Mouse (Mus musculus): ENCODE measurements around the gene Pdilt.

The Pdilt gene

GRCm38 (mm10) chr7:119490041-119490780, 33.1 kb downstream of the Pdilt start:
- no peak for DNase-seq

GRCm38 (mm10) chr7:119486683-119487082, 36.6 kb downstream of the Pdilt start:
- DNase-seq: no peak

GRCm38 (mm10) chr7:119484154-119484553, 39.1 kb downstream of the Pdilt start:
- DNase-seq: no peak

GRCm38 (mm10) chr7:119479256-119479655, 44.0 kb downstream of the Pdilt start, which contains the start of gene Umod:
TSS of gene Umod (minus strand) at chr7:119479282.
- DNase-seq: no peak

GRCm38 (mm10) chr7:119476500-119477389, 46.5 kb downstream of the Pdilt start:
- DNase-seq: no peak

- no peak for DNase-seq
These were observed 64.1 kb downstream of the Pdilt start, which contains the start of gene Gp2 for GRCm38 (mm10) chr7:119459185-119459584. TSS of gene Gp2 (minus strand) at chr7:119459285.

GRCm38 (mm10) chr7:119454192-119454591, 69.1 kb downstream of the Pdilt start:
- no peak for DNase-seq

- DNase-seq: no peak
These were observed 79.4 kb downstream of the Pdilt start for GRCm38 (mm10) chr7:119443849-119444248.

- DNase-seq: no peak
These were observed 81.4 kb downstream of the Pdilt start for GRCm38 (mm10) chr7:119441938-119442337.
